Mouse (Mus musculus) heart, adult 2 months (tissue): ENCODE data around the gene Nos1ap.

Source experiments
- EP300 ChIP-seq: fragments of 200-500 bp; IDR thresholded peaks from 2 replicates; pipeline ENCODE4 v1.6.1; 2011; ENCODE audit warnings: low read depth, low read length, control low read depth; ENCODE audit not compliant: insufficient read depth
- POLR2A ChIP-seq: fragments of 200-500 bp; IDR thresholded peaks from 2 replicates; pipeline ENCODE4 v1.6.1; 2011; ENCODE audit warnings: mild to moderate bottlenecking, low read depth, low read length, control low read depth; ENCODE audit not compliant: insufficient read depth

GRCm38 (mm10) chr1:170530456-170530855, 59.2 kb downstream of the Nos1ap start:
- TF ChIP-seq POLR2A (no peak), EP300 (no peak)
